Mouse (Mus musculus) CD8-positive naive resting alpha-beta T cell, adult 2 months (primary cell): ENCODE results near the gene Kiz.

ENCODE experiments used
- DNase-seq, 2 experiments: peaks; one replicate each; pipeline ENCODE4 v3.0.0; 2022; ENCODE audit warnings: low read depth in 2 of 2, low spot score in 2 of 2

Gene Kiz

GRCm38 (mm10) chr2:146855599-146856039, at the start of gene Kiz:
TSS of gene Kiz (plus strand) at chr2:146855864.
- peak; percentile 92 to 94 for DNase-seq

- DNase-seq = no peak
Measured at GRCm38 (mm10) chr2:146809706-146810256, 45.9 kb upstream of the Kiz start.

- DNase-seq = no peak
Measured at GRCm38 (mm10) chr2:146810695-146811094, 45.0 kb upstream of the Kiz start.

GRCm38 (mm10) chr2:146814978-146815377, 40.7 kb upstream of the Kiz start:
- no peak for DNase-seq

GRCm38 (mm10) chr2:146819065-146819464, 36.6 kb upstream of the Kiz start:
- no peak for DNase-seq

- no peak for DNase-seq
Measured at GRCm38 (mm10) chr2:146823483-146823951, 32.1 kb upstream of the Kiz start.

GRCm38 (mm10) chr2:146824043-146824442, 31.6 kb upstream of the Kiz start:
- no peak for DNase-seq

GRCm38 (mm10) chr2:146828006-146828405, 27.7 kb upstream of the Kiz start:
- no peak for DNase-seq

- no peak for DNase-seq
Measured at GRCm38 (mm10) chr2:146833222-146834063, 22.2 kb upstream of the Kiz start.

GRCm38 (mm10) chr2:146834064-146834313, 21.7 kb upstream of the Kiz start:
- no peak for DNase-seq

- no peak for DNase-seq
Measured at GRCm38 (mm10) chr2:146834314-146835201, 21.1 kb upstream of the Kiz start.

- no peak for DNase-seq
Measured at GRCm38 (mm10) chr2:146835241-146835990, 20.2 kb upstream of the Kiz start.

GRCm38 (mm10) chr2:146836246-146836645, 19.4 kb upstream of the Kiz start:
- DNase-seq = no peak

- DNase-seq = no peak
Measured at GRCm38 (mm10) chr2:146836871-146837550, 18.7 kb upstream of the Kiz start.

GRCm38 (mm10) chr2:146837653-146838052, 18.0 kb upstream of the Kiz start:
- DNase-seq = no peak

GRCm38 (mm10) chr2:146838596-146839302, 16.9 kb upstream of the Kiz start:
- DNase-seq = no peak

GRCm38 (mm10) chr2:146839303-146840030, 16.2 kb upstream of the Kiz start:
- no peak for DNase-seq

- DNase-seq = no peak
Measured at GRCm38 (mm10) chr2:146847863-146848262, 7.8 kb upstream of the Kiz start.

GRCm38 (mm10) chr2:146856120-146856519, 456 bp downstream of the Kiz start:
- DNase-seq = peak; percentile 55 to 63
